Mouse (Mus musculus): ENCODE results near the gene Smndc1. TPM values are rescaled to one million over a fixed set of nuclear protein-coding genes. Genes with fewer than 3 reads are reported as not detected.

Gene Smndc1
- polyA plus RNA-seq, 1 experiment from 2014 or later = 40.4 TPM

DNA sequence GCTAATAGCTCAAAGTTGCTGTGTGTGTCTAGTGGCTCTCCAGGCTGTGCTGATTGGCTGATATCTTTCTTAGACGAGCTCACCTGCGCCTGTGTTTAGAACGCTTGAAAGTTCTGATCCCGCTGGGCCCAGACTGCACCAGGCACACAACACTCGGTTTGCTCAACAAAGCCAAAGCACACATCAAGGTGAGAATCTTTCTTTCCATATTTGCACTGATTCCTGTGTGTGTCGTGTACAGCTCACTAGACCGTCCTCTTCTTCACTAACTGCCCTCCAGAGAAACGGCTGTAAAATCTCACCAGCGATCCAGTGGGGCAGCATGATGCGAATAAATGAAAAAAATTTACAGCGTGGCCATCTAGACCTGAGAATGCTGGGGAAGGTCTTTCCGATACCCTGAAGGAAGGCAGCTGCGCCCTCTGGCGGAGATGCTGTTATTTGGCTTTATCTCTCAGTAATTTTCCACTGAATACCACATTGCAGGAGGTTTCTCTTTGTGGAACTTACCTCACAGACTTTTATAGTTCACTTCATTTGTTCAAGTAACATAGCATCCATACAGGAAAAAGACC, 20.8 kb downstream of the Smndc1 start:
- WGBS = 34% methylated on average over 14 of the region's 14 CpGs
- peaks cover 10% of the 10 kb centered on the region; the same call in 1 of the 2 replicates for H3K4me1 ChIP-seq
- H3K9ac ChIP-seq = no peak overlapping the region
- peaks cover 32% of the 10 kb centered on the region for H3K36me3 ChIP-seq
- H3K9me3 ChIP-seq = no peaks in the 10 kb centered on the region
- H3K27ac ChIP-seq = no peak overlapping the region
- ATAC-seq (ENCODE audit: low FRiP score, low read depth) = peak; percentile 56
- no peak overlapping the region for H3K4me3 ChIP-seq
- H3K4me2 ChIP-seq (replicated peaks) = 0 out of 2 replicates have a peak overlapping the region, but pooled peaks have one; percentile 8
- no peaks in the 10 kb centered on the region for H3K27me3 ChIP-seq (replicated peaks)

DNA sequence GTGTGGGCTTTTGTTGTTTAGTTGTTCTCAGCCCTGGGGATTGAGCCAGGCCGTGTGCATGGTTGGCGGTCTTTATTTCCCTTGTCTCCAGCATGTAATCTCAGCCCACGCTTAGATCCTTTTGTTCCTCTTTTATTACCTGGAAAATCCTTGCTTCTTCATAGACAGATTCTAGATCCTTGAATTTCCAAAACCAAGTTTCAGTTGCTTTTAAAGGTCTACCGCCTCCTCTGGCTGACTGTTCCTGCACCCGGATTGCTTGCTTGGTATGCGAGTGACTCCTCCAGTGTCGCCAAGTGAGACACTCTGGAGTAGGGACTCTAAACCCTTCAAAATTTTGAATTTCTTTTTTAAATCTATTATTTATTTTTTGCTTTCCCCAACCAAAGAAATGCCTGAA, 23.5 kb downstream of the Smndc1 start:
- ATAC-seq (ENCODE audit: low FRiP score, low read depth) = no peak
- 62% methylated on average over 7 of the region's 7 CpGs for WGBS

DNA sequence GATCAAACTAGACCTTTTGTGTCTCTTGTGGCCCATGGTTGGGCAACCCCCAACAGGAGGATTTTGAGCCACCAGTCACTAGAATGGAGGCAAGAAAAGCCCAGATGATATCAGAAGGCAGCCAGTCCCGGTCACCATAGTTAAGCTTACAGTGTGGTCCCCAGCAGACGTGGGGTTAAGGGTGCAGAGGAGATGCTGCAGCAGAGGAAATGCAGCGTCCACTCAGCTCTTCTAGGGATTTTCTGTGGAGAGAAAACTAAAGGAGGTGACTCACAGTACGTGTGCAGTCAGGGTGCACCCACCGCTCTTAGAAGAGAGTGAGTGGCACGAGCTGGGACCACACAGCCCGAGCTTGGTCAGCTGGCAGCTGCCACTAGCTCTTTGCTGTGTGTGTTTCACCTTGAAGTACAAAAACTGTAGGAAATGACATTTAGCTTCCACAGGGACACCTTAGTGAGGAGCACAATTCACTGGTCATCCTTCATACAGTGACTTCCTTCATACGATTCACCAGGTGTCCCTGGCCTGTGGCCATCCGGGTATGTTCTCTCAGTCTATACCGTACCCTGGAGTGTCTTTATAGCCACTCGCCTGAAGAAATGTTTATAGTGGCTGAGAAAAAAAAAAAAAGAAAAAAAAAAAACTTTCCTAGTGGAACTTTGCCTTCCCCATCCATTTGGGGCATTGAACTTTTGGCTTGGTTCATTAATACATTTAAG, 24.2 kb downstream of the Smndc1 start:
- Histone ChIP-seq H3K4me3 (no peak overlapping the region), H3K36me3 (peaks cover 7% of the 10 kb centered on the region; the same call in 1 of the 2 replicates), H3K9me3 (no peaks in the 10 kb centered on the region), H3K27me3 (replicated peaks) (no peaks in the 10 kb centered on the region), H3K4me1 (peaks cover 14% of the 10 kb centered on the region; the same call in 1 of the 2 replicates), H3K4me2 (replicated peaks) (no peak overlapping the region), H3K9ac (no peak overlapping the region), H3K27ac (no peak overlapping the region)
- ATAC-seq (ENCODE audit: low FRiP score, low read depth) = no peak
- WGBS = 79% methylated on average over 11 of the region's 11 CpGs

More for the DNA sequence above, 23.5 kb downstream of the Smndc1 start:
- H3K36me3 ChIP-seq = peaks cover 13% of the 10 kb centered on the region; the same call in 1 of the 2 replicates
- no peaks in the 10 kb centered on the region for H3K9me3 ChIP-seq
- no peak overlapping the region for H3K9ac ChIP-seq
- H3K27ac ChIP-seq = no peak overlapping the region
- H3K27me3 ChIP-seq (replicated peaks) = no peaks in the 10 kb centered on the region
- no peak overlapping the region for H3K4me3 ChIP-seq
- H3K4me1 ChIP-seq = peaks cover 14% of the 10 kb centered on the region; the same call in 1 of the 2 replicates
- no peak overlapping the region for H3K4me2 ChIP-seq (replicated peaks)

DNA sequence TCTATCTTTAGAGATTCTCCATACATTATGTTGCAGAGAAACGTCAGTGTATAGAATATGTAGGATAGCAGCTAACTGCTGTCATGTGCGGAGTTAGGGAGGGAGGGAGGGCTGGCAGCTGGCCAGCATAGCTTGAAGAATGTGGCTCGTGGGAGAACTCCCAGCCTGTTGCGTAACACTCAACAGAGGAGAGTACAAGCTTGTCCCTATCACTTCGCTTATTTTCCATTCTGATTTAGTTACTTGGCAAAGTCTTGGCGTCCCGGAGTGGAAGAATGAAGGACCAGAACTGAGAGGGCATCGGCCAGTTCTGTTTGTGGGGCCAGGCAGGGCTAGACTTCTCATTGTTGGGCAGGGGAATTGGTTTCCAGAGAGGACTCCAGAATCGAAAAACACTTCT, 25.4 kb downstream of the Smndc1 start:
- Histone ChIP-seq H3K27ac (no peak overlapping the region), H3K4me2 (replicated peaks) (no peak overlapping the region), H3K9ac (no peak overlapping the region), H3K27me3 (replicated peaks) (no peaks in the 10 kb centered on the region), H3K4me1 (peaks cover 20% of the 10 kb centered on the region; the same call in 1 of the 2 replicates), H3K9me3 (no peaks in the 10 kb centered on the region), H3K4me3 (no peak overlapping the region), H3K36me3 (no peaks in the 10 kb centered on the region)
- 51% methylated on average over 9 of the region's 9 CpGs for WGBS
- peak; percentile 59; the same call in 1 of the 2 replicates for ATAC-seq (ENCODE audit: low FRiP score, low read depth)

DNA sequence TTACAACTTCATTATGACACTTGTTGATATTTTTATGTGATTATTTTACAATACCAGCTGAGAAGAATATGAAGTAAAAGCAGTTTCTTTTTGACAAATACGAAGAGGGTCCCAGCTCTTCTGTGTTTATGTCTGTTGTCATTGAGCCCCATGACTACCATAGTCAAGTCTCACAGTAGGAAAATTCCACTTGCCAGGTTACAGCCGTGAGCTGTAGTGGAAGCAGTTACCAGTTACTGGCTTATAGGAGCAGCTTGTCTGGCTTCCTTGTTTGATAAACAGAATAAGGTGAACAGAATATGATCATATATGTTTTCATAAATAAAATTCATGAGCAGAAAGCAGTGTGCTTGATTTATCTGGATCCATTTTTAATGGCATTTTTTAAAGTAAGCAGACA, 25.8 kb downstream of the Smndc1 start:
- no peaks in the 10 kb centered on the region for H3K36me3 ChIP-seq
- no peak overlapping the region for H3K4me2 ChIP-seq (replicated peaks)
- no peak overlapping the region for H3K9ac ChIP-seq
- no peak overlapping the region for H3K27ac ChIP-seq
- H3K4me3 ChIP-seq = no peak overlapping the region
- ATAC-seq (ENCODE audit: low FRiP score, low read depth) = no peak
- no peaks in the 10 kb centered on the region for H3K9me3 ChIP-seq
- 73% methylated on average over 2 of the region's 2 CpGs for WGBS
- no peaks in the 10 kb centered on the region for H3K27me3 ChIP-seq (replicated peaks)
- H3K4me1 ChIP-seq = peaks cover 24% of the 10 kb centered on the region; the same call in 1 of the 2 replicates

DNA sequence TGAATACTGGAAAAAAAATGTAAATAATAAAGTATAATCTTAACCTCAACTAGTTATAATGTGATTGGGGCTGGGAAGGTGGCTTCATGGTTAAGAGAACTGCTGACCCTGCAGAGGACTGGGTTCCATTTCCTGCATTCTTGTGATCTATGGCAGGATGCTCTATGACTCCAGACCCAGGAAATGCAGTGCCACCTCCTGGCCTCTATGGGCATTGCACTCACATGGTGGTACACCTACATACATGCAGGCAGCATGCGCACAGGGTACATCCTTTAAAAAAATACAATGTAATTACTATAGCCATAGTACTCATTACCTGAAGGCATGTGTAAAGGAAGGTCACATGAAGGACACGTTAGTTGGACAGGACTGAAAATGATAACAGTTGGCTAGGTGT, 27.4 kb downstream of the Smndc1 start:
- Histone ChIP-seq H3K27ac (no peak overlapping the region), H3K4me3 (no peak overlapping the region), H3K36me3 (no peaks in the 10 kb centered on the region), H3K4me1 (peaks cover 32% of the 10 kb centered on the region; the same call in 1 of the 2 replicates), H3K4me2 (replicated peaks) (no peak overlapping the region), H3K27me3 (replicated peaks) (no peaks in the 10 kb centered on the region), H3K9me3 (no peaks in the 10 kb centered on the region), H3K9ac (no peak overlapping the region)
- 51% methylated on average over 2 of the region's 2 CpGs for WGBS
- ATAC-seq (ENCODE audit: low FRiP score, low read depth) = no peak

DNA sequence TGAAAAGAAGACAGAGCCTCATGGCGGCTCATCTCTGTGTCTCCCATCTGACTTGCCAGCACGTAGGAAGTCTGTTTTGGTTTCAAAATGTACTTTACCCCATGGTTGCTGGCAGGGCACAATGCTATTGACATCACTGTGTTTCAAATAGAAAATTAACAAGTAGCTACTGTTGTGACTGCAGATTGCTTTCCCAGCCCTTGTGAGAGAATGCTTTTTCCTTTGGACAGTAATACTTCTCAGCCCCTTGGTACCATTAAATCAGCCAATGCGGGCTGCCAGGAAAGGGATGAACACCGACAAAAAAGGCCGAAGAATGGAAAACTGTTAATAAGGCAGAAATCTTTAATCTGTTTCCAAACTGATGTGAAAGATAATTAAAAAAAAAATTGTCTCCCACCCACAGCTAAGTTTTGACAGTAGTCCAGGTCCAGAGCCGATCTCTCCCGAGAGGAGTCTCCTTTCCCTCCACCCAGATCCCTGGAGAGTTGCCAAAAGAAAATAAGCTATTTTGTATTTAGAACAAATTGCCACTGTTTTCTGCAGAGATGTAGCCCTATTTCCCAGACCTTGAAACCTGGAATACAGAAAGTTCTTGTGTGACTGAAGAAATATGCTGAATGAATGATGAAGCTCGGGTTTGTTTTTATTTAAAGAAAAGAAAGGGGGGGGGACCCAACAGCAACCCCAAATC, 30.0 kb downstream of the Smndc1 start:
- H3K36me3 ChIP-seq = no peaks in the 10 kb centered on the region
- no peaks in the 10 kb centered on the region for H3K27me3 ChIP-seq (replicated peaks)
- no peak overlapping the region for H3K4me3 ChIP-seq
- no peaks in the 10 kb centered on the region for H3K9me3 ChIP-seq
- WGBS = 80% methylated on average over 8 of the region's 8 CpGs
- H3K27ac ChIP-seq = no peak overlapping the region
- H3K4me1 ChIP-seq = peaks cover 27% of the 10 kb centered on the region; the same call in 1 of the 2 replicates
- H3K9ac ChIP-seq = no peak overlapping the region
- ATAC-seq (ENCODE audit: low FRiP score, low read depth) = no peak
- H3K4me2 ChIP-seq (replicated peaks) = no peak overlapping the region

DNA sequence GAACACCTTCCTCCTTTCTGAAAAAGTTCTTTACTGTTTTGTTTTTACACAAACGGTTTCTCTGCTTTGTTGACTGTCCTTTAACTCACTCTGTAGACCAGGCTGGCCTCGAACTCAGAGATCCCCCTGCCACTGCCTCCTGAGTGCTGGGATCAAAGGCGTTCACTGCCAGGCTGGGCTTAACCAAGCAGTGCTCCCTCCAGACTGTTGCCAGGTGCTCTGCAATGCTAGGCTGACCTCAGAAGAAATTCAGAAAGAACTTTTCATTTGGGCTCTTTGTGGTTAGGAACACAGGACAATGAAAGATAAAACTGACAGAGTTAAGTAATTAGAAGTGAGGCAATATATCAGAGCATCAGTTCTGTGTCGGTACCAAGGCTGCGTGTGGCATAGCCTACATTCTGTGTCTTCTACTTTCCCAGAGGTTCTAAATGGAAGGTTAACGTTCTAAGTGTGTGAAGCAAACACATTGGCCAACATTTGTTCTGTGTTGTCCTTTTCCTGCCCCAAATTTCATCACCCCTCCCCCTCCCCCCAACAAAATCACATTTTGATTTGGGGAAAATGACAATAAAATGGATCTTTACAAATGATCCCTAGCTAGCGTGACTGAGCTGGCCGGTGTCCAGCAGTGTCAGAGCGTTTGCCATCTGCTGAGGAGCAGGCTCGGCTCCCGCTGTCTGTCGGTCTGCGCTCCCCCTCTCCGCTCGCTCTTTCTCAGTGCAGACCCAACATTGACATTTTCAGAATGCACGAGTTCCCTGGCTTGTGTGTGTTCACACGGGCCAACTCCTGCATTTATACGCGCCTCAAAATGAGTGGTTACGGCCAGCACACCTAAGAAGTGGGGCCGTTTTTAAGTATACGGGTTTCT, 31.0 kb downstream of the Smndc1 start:
- no peak overlapping the region for H3K4me3 ChIP-seq
- H3K9me3 ChIP-seq = no peaks in the 10 kb centered on the region
- H3K4me2 ChIP-seq (replicated peaks) = no peak overlapping the region
- no peak overlapping the region for H3K9ac ChIP-seq
- no peaks in the 10 kb centered on the region for H3K36me3 ChIP-seq
- H3K27ac ChIP-seq = 0 out of 2 replicates have a peak overlapping the region, but pooled peaks have one; percentile 6
- peak; percentile 87 for ATAC-seq (ENCODE audit: low FRiP score, low read depth)
- H3K27me3 ChIP-seq (replicated peaks) = no peaks in the 10 kb centered on the region
- 56% methylated on average over 22 of the region's 22 CpGs for WGBS
- H3K4me1 ChIP-seq = peaks cover 20% of the 10 kb centered on the region; the same call in 1 of the 2 replicates

DNA sequence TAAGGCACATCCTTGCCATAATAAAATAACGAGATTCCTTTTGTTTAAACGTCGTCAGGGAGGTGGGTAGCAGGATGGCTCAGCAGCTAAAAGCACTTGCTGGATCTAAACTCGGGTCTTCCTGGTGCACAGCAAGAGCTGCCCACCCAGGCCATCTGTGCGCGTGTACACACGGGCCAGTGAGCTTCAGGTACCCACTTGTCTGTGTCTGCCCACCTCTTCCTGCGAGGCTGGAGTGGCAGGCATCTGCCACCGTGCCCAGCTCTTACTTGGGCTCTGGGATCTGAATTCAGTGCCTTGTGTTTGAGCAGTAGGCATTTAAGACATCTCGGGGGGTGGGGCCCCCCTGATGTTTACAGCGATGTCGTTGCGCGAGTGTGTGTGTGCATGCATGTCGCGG, 35.3 kb downstream of the Smndc1 start:
- 91% methylated on average over 16 of the region's 16 CpGs for WGBS
- H3K4me2 ChIP-seq (replicated peaks) = no peak overlapping the region
- H3K4me3 ChIP-seq = no peak overlapping the region
- peaks cover 10% of the 10 kb centered on the region for H3K36me3 ChIP-seq
- H3K9ac ChIP-seq = no peak overlapping the region
- ATAC-seq (ENCODE audit: low FRiP score, low read depth) = no peak
- H3K27ac ChIP-seq = no peak overlapping the region
- no peaks in the 10 kb centered on the region for H3K9me3 ChIP-seq
- H3K4me1 ChIP-seq = peaks cover 13% of the 10 kb centered on the region; the same call in 1 of the 2 replicates
- no peaks in the 10 kb centered on the region for H3K27me3 ChIP-seq (replicated peaks)

DNA sequence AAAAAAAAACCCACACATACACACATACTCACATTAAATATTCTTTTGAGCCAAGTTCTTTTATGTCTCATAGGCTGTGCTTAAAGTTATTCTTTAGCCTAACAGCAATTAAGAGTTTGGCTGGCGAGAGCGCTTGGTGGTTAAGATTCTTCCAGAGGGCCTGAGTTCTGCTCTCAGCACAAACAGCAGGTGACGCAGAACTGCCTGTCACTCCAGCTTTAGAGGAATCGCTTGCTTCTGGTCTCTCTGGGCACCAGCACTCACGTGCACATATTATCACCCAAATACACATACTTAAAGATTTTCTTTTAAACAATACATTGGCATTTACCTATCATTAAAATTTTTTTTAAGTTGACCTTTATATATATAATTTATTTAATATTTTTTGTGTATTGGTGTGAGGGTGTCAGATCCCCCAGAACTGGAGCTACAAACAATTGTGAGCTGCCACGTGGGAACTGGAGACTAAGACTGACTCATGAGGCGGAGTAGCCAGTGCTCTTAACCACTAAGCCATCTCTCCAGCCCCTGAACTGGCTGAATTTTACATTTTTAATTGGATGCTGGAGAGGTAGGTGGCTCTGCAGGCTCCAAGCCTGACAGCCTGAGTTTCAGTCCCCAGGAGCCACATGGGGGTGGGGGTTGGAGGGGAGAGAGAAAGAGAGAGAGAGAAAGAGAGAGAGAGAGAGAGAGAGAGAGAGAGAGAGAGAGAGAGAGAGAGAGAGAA, 35.9 kb downstream of the Smndc1 start:
- no peak overlapping the region for H3K4me2 ChIP-seq (replicated peaks)
- H3K9me3 ChIP-seq = no peaks in the 10 kb centered on the region
- WGBS = 88% methylated on average over 7 of the region's 7 CpGs
- no peak overlapping the region for H3K27ac ChIP-seq
- H3K27me3 ChIP-seq (replicated peaks) = no peaks in the 10 kb centered on the region
- H3K4me3 ChIP-seq = no peak overlapping the region
- no peak for ATAC-seq (ENCODE audit: low FRiP score, low read depth)
- H3K4me1 ChIP-seq = peaks cover 7% of the 10 kb centered on the region; the same call in 1 of the 2 replicates
- H3K9ac ChIP-seq = no peak overlapping the region
- H3K36me3 ChIP-seq = peaks cover 10% of the 10 kb centered on the region

DNA sequence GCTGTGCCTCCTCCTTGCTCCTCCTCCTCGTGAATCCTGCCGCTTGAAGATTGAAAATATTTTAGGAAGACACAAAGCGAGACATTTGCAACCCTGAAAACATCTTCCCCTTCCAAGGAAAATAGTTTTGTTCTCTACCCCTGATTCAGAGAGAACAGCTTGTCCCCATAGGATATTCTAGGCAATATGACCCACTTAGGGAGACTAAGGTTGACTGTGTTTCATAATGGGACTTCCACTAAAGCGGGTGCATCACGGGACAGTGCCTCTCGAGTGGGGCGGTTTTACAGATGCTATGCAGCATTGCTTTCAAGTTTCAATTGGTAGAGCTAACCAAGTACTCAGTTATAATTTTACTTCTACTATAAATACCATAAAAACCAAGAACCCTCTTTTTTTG, 36.5 kb downstream of the Smndc1 start:
- H3K9ac ChIP-seq = no peak overlapping the region
- H3K36me3 ChIP-seq = peaks cover 10% of the 10 kb centered on the region
- no peak overlapping the region for H3K4me3 ChIP-seq
- H3K4me1 ChIP-seq = peaks cover under 1% of the 10 kb centered on the region; the same call in 1 of the 2 replicates
- H3K4me2 ChIP-seq (replicated peaks) = no peak overlapping the region
- no peaks in the 10 kb centered on the region for H3K27me3 ChIP-seq (replicated peaks)
- H3K27ac ChIP-seq = no peak overlapping the region
- no peak for ATAC-seq (ENCODE audit: low FRiP score, low read depth)
- WGBS = 92% methylated on average over 7 of the region's 7 CpGs
- no peaks in the 10 kb centered on the region for H3K9me3 ChIP-seq
